Mouse (Mus musculus): ENCODE results near the gene Gpc6.

DNA sequence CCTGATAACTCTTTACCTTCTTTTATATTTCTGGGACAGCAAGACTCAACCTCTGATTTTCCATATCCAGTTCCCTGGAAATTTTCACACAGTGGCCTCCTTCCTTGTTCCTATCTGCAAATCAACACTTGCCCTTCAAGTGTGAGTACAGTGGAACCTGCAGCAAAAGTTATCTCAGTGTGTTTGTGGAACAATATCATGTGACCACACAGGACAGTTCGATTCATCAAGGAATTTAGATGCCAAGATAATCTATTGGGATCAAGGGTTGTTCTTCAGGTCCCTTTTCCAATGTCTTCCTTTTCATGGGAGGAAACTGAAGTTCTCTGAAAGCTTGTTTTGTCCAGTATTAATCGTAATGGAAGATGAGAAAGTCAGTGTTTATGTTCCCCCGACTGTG lies 891.6 kb downstream of the Gpc6 start:
- TF ChIP-seq CTCF (IDR thresholded peaks at IDR 0.05; ENCODE audit: low read depth, low read length) (no peak), POLR2A (IDR thresholded peaks at IDR 0.05; ENCODE audit: borderline replicate concordance, low read depth, low read length) (no peak)

All from bone marrow macrophage, adult 2 months (primary cell).